Mouse (Mus musculus) testis, adult 2 months (tissue): ENCODE data around the gene Vti1a.
A peak's percentile ranks its signal among the peaks of the same experiment; 100 is the strongest.

ENCODE experiments used
- CTCF ChIP-seq: fragments of 200-500 bp; IDR thresholded peaks from 2 replicates; pipeline ENCODE4 v1.5.1; 2012; ENCODE audit warnings: low read depth, mild to moderate bottlenecking, inconsistent platforms, low read length, moderate library complexity; ENCODE audit not compliant: control insufficient read depth, insufficient read depth, insufficient replicate concordance
- POLR2A ChIP-seq: fragments of 200-500 bp; IDR thresholded peaks from 2 replicates; pipeline ENCODE4 v1.6.1; 2012; ENCODE audit warnings: low read depth, mild to moderate bottlenecking, inconsistent platforms, low read length, moderate library complexity; ENCODE audit not compliant: control insufficient read depth

GRCm38 (mm10) chr19:55332641-55333268 lies 16.7 kb downstream of the Vti1a start:
- TF ChIP-seq POLR2A (no peak), CTCF (peak; percentile 65; the same call in 1 of the 2 replicates)
